Mouse (Mus musculus): ENCODE measurements around the gene Sult2a7. TPM values are rescaled to one million over a fixed set of nuclear protein-coding genes. Genes with fewer than 3 reads are reported as not detected.

Gene Sult2a7
- polyA plus RNA-seq (2017; shearing (Covaris generic)): not detected

GRCm38 (mm10) chr7:14494130-14494529 lies at the start of gene Sult2a7:
Sult2a7 (minus strand) TSS chr7:14494230.

GRCm38 (mm10) chr7:14446534-14446933 lies 47.5 kb downstream of the Sult2a7 start, which contains the start of gene Sult2a8:
Sult2a8 (minus strand) TSS chr7:14446769.

Other genes with a start within 250 kb of the Sult2a7 start
- not detected for gene Sult2a6, start 239.4 kb downstream of the Sult2a7 start, polyA plus RNA-seq (2017; shearing (Covaris generic))
- under 1 TPM; 0.15 to 0.68 TPM for gene Obox8, start 160.7 kb downstream of the Sult2a7 start, polyA plus RNA-seq (2017; shearing (Covaris generic))
- gene Sult2a8, start 47.5 kb downstream of the Sult2a7 start, polyA plus RNA-seq (2017; shearing (Covaris generic)): under 1 TPM in 1 of 2 experiments, not detected in 1; 0.20 TPM
- not detected for gene Vmn1r90, start 69.3 kb upstream of the Sult2a7 start, polyA plus RNA-seq (2017; shearing (Covaris generic))
- gene Obox7, start 165.3 kb upstream of the Sult2a7 start, polyA plus RNA-seq (2017; shearing (Covaris generic)): not detected

Data from activated CD4-positive, CD25-positive, alpha-beta regulatory T cell (primary cell).